Mouse (Mus musculus) layer of hippocampus, adult 9-10 months (tissue): ENCODE measurements around the gene Gtf2f1.

Experiments
- DNase-seq: peaks from one replicate; pipeline ENCODE4 v3.0.0; 2022; ENCODE audit warnings: low spot score

Gene Gtf2f1

DNA sequence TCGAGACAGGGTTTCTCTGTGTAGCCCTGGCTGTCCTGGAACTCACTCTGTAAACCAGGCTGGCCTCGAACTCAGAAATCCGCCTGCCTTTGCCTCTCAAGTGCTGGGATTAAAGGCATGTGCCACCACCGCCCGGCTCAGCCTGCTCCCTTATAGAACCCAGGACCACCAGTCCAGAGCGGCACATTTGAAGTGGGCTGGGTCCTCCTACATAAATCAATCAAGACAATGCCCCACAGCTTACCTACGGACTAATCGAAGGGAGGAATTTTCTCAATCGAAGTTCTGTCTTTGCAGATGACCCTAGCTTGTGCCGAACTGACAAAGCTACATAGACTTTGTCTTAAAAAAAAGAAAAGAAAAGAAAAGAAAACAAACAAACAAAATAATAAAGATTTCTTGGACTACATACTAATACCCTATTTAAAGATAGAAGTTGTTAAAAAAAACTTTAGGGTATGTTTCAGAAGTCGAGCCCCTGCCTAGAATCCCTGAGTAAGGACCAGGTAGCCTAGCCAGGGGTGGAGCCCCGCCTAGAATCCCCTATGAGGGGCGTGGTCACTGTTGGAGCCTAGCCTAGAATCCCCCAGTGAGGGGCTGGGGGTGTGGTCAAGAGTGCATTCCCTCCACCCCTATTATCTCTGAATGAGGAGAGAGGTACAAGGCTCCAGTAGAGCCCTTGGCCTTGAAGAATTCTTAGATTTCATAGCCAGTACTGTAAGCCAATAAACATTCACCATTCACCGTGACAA, 37.0 kb downstream of the Gtf2f1 start:
- DNase-seq, result no peak

DNA sequence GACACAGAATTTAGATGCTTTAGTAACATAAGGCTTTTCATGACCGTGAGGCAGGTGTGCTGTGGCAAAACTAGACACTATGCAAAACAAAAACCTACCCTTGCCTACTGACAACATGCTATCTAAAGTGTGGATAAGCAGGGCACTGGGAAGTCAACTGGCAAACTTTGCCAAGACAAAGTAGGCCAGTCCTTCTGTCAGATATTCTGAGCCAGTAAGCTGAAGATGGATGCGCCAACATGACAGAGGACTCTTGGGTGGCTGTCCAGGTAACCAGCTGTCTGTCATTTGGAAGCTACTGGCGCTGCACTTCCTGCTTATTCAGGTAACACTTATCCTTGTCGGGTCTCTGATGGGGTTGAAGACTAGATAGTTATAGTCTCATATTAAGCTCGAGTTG, 41.0 kb downstream of the Gtf2f1 start:
- no peak for DNase-seq

DNA sequence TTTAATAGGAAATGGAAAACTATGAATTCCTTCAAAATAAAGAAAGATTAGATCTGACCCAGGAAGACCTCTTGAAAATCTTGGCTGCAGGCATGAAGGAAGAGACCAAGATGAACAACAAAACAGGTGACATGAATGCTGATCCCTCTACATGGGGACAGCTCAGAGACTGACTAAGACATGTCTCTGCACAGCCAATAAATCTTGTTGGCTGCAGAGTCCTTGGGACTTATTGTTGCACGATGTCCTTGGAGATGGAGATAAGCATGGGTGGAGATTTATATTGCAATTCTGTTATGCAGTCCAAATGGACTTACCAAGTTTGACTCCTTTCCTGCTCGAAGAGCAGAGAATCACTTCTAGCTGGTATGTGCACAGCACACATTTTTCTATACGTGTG, 41.8 kb downstream of the Gtf2f1 start:
- DNase-seq, result no peak

DNA sequence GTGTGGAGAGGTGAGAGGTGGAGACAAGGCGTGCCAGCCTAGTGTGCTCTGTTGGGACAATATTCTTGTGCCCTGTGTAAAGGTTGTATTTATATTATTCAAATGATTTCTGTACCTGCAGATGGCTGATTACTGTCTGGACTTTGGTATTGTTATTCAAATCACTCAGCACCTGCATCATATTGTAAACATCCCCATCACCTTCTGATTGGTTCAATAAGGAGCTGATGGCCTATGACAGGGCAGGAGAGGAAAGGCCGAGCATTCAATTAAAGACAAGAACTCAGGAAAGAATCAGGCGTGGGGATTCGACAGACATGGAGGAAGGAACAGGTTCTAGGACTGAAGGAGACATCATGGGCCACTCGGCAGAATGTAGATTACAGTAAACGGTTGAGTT, 47.4 kb downstream of the Gtf2f1 start:
- no peak for DNase-seq

DNA sequence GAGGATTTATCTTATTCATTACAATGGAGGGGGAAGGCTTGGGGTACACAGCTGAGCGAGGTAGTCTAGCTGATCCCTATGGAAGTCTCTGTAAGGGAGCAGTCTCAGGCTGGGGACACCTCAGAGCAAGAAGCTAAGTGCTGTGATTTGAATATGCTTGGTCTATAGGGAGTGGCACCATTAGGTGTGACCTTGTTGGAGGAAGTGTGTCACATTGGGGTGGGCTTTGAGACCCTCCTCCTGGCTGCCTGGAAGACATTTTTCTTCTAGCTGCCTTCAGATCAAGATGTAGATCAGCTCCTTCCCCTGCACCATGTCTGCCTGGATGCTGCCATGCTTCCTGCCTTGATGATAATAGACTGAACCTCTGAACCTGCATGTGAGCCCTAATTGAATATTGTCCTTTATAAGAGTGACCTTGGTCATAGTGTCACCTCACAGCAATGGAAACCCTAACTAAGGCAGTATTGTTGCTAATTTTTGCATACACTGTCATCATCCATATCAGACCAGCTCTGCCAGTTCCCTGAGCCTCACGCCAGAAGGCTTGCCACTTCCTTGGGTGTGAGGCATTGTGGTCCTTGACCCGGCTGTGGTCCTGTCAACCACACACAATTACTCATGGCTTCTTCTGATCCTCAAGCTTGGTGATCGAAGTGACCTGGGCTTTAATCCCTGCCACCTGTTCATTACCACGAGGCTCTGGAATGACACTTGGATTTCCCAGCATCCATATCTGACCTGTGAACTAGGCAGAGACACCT, 48.3 kb downstream of the Gtf2f1 start:
- DNase-seq, result no peak

DNA sequence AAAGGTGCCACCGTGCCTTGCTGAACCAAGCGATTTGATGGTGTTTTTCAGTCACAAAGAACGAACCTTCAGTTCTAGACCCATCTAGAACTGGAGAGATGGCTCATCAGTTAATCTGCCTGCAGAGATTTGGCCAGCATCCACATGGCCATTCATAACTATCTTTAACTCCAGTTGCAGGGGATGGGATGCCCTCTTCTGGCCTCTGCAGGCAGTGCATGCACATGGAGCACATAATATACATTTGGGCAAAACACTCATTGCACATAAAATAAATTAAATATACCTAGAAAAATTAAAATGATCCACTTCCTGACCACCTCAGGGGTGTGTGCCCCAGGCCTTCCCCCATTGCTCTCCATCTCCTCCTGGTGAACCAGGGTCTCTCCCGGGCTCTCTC, 49.2 kb downstream of the Gtf2f1 start:
- DNase-seq, result no peak

DNA sequence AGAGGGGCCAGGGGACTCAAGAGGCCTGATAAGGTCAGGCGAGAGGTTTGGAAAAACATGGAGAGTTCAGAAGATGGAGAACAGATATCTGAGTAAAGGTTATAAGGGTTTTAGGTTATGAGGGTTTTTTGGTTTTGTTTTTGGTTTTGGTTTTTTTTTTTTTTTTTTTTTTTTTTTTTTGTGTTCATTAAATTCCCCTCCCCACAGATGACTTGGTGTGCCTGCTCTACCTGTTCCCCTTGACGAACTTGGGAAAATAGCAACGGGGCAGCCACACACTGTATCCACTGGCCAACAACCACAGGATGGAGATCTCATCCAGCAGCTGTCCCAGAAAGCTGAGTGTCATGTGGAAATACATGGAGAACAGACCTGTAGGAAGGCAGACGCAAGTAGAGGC, 52.4 kb downstream of the Gtf2f1 start:
- no peak for DNase-seq

DNA sequence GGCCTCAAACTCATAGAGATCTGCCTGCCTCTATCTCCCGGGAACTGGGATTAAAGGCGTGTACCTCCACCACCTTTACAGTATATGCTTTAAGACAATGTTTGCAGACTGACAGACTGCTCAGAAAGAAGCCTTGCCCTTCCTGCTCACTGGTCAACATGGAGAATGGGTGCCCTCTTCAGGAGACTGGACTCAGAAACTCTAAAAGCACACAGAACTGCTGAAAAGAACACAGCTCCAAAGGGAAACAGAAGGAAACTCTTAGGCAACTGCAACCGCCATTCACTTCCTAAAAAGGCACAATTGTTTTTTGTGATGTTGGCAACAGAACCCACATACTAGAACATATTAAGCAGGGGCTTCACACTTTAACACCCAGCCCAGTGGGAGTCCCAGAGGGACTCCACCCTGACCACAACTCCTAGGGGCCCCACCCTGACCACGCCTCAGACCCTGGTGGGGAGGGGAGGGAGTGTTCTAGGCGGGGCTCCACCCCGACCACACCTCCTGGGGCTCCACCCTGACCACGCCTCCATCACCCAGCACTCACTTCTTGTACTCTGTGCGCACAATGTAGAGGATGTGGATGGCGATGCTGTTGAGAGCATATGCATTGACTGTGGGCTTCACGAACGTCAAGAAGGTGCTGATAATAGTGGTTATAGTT, 53.2 kb downstream of the Gtf2f1 start:
- no peak for DNase-seq

DNA sequence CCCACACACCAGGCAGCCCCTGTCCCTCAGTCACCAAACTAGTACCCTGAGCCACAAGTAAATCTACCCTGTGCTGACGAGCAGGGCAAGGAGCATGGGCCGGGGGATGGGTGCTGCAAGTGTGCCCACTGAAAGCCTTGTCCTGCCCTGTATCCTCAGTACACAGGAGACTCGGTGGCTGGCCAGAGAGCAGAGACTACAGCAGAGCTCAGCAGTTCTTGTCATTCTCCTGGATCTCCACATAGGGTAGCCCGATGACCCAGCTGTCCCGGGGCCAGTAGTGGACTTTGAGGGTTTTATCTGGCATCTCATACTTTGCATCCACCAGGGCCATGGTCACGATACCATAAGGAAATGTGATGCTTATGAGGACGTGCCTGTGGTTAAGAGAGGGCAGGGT, 56.2 kb downstream of the Gtf2f1 start:
- DNase-seq, result no peak
